Mouse (Mus musculus) neutrophil, adult 5-6 weeks (primary cell): ENCODE results near the gene Tada3. TPM values are rescaled to one million over a fixed set of nuclear protein-coding genes. Genes with fewer than 3 reads are reported as not detected.

Experiments
- ATAC-seq: fragments of 151-379, 151-347 bp; 2 replicates; pipeline ENCODE4 v1.8.0; 2017; ENCODE audit warnings: mild to moderate bottlenecking, moderate TSS enrichment; ENCODE audit not compliant: insufficient number of reproducible peaks, poor library complexity, low FRiP score, severe bottlenecking; ENCODE audit errors: extremely low read depth
- total RNA-seq: library from RNA; stranded (forward); fragments of 200-1000 nt; gene quantifications from 2 replicates; pipeline ENCODE4 v1.2.3, GENCODE M21; 2017

Gene Tada3
- total RNA-seq = 27.2 and 31.6 TPM in 2 replicates

- ATAC-seq = peak; percentile 78
These were observed at the start of gene Tada3, which contains the start of gene Arpc4 for GRCm38 (mm10) chr6:113377496-113378385. Tada3 (minus strand) TSS chr6:113377883. Arpc4 (plus strand) TSS chr6:113378115.

DNA sequence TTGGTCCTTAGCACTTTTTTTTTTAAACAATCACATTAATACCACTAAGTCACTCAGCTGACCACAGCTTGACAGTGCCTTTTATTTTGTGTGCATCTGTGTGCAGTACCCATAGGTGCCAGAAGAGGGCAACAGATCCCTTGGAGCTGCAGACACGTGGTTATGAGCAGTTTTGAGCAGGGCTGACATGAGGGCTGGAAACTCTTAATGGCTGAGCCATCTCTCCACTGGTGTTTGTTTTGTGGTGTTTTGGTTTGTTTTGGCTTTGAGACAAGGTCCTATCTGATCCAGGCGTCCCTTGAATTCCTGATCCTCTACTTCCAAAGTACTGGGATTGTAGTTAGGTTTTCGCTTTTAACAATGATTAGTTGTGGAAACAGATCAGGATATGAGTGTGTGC, 49.7 kb upstream of the Tada3 start:
- ATAC-seq = peak; percentile 62

GRCm38 (mm10) chr6:113426696-113427095, 49.0 kb upstream of the Tada3 start:
- ATAC-seq = no peak

GRCm38 (mm10) chr6:113424187-113424586, 46.5 kb upstream of the Tada3 start:
- ATAC-seq = no peak

DNA sequence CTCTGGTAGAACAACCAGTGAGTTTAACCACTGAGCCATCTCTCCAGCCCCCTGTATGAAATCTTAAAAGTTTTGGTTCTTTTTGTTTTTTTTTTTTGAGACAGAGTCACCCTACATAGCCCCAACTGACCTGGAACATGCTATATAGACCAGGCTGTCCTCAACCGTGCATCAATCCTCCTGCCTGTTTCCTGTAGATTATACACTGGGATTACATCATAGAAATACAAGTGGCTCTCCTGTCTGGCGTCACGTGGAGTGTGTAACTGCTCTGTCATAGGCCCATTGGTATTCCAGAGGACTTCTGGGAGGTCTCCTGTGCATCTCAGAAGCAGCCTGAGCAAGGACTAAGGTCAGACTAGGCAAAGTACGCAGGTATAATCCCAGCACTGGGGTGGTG, 45.3 kb upstream of the Tada3 start:
- ATAC-seq = no peak

DNA sequence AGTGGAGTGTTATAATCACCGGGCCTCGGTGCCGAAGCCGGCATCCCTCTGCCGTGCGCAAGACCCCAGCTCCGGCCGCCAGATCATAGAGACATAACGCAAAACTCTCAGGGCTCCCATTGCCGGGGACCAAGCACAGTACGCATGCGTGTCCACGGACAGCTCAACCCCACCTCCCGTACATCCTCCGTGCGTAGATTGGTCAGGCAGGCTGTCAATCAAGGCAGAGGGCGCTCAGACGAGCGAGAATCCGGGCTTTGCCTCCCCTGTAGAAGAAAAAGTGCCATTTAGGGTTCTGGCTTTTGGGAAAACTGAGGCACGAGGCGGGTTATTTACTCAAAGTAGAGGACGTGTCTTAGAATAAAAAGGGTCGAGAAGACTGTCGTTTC, 41.5 kb upstream of the Tada3 start, which contains the start of gene Rpusd3:
TSS of gene Rpusd3 (minus strand) at position 142 of the 389 bp plus-strand sequence.
- peak; percentile 97 for ATAC-seq

- ATAC-seq = no peak
These were observed 40.9 kb upstream of the Tada3 start for GRCm38 (mm10) chr6:113418441-113419198.

DNA sequence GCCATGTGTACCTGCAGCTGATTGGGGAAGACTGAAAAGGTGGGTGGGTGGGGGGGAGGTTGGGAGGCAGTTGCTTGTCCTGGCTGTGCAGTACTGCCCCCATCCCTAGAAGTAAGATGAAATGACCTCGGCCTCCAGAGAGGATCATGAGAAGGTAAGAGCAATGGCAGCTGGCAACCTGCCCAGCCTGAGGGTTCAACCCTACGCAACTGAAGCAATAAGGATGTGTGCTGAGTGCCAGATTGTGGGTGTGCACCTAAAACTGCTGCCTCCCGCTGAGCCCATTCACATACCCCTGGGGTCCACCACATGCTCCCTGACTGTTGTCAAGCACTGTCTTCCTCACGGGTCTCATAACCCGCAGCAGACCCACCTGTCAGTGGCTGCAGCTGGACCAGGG, 38.7 kb upstream of the Tada3 start:
- ATAC-seq = no peak

- ATAC-seq = no peak
These were observed 32.3 kb upstream of the Tada3 start for GRCm38 (mm10) chr6:113410001-113410400.

- no peak for ATAC-seq
These were observed 29.0 kb upstream of the Tada3 start for GRCm38 (mm10) chr6:113406683-113407082.

DNA sequence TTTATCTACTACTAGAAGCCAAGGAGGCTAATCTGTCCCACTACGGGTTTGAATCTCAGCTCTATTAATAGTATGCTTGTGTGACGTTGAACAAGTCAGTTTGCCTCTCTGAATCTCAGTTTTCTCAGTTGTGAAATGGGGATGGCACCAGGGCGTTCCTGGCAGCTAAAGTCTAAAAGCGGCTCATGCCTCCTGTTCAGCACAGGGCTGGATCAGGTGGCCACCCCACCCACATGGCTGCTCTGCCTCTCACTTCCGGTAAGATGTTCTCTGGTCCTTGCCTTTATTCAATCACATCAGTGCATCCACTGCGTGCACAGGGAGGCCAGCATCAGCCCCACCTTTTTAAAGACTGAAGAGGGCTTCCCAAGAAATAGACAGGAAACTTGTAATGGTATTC, 27.8 kb upstream of the Tada3 start:
- no peak for ATAC-seq

- ATAC-seq = no peak
These were observed 27.2 kb upstream of the Tada3 start for GRCm38 (mm10) chr6:113404649-113405448.

GRCm38 (mm10) chr6:113402094-113402493, 24.4 kb upstream of the Tada3 start:
- ATAC-seq = no peak

- ATAC-seq = no peak
These were observed 18.8 kb upstream of the Tada3 start for GRCm38 (mm10) chr6:113396270-113397030.

GRCm38 (mm10) chr6:113395501-113395900, 17.8 kb upstream of the Tada3 start:
- ATAC-seq = no peak

DNA sequence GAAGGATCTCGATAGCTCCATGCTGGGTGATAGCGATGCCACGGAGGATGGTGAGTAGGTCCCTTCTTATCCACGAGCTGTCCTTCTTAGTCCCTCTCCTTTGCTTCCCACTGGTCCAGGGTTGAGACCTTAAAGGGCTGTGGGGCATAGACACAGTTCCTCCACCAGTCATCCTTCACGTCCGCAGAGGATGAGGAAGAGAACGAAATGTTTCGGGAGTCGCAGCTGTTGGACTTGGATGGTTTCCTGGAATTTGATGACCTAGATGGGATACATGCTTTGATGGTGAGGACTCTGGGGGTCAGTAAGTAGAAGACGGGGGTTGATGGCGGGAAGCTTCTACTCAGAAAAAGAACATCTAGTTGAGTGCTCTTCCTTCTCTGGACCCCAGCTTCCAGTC, 17.1 kb upstream of the Tada3 start:
- no peak for ATAC-seq

GRCm38 (mm10) chr6:113393951-113394350, 16.3 kb upstream of the Tada3 start:
- no peak for ATAC-seq

- ATAC-seq = no peak
These were observed 14.8 kb upstream of the Tada3 start for GRCm38 (mm10) chr6:113392387-113393071.
